Mouse (Mus musculus): Measurements from ENCODE around the gene Ahsa2.
A peak's percentile ranks its signal among the peaks of the same experiment; 100 is the strongest.
"Not testable (repeated sequence)": the region's sequence is repeated elsewhere in the genome, so short reads cannot be mapped to it uniquely, and the experiment has no call there.

The Ahsa2 gene

GRCm38 (mm10) chr11:23497718-23498509, at the start of gene Ahsa2:
TSS of gene Ahsa2 (minus strand) at chr11:23498030.
- DNase-seq: peak; percentile 98

GRCm38 (mm10) chr11:23537446-23537845, 39.6 kb upstream of the Ahsa2 start:
- DNase-seq: no peak

- no peak for DNase-seq
Measured at GRCm38 (mm10) chr11:23520473-23521205, 22.8 kb upstream of the Ahsa2 start, which contains the start of gene 1700093K21Rik. TSS of gene 1700093K21Rik (minus strand) at chr11:23521155.

- no peak for DNase-seq
Measured at GRCm38 (mm10) chr11:23518981-23519380, 21.2 kb upstream of the Ahsa2 start.

- DNase-seq: no peak
Measured at GRCm38 (mm10) chr11:23515315-23515714, 17.5 kb upstream of the Ahsa2 start.

- not testable (repeated sequence) for DNase-seq
Measured at GRCm38 (mm10) chr11:23514785-23515184, 17.0 kb upstream of the Ahsa2 start.

- DNase-seq: not testable (repeated sequence)
Measured at GRCm38 (mm10) chr11:23504801-23505200, 7.0 kb upstream of the Ahsa2 start.

GRCm38 (mm10) chr11:23498609-23499008, 779 bp upstream of the Ahsa2 start:
- no peak for DNase-seq

GRCm38 (mm10) chr11:23497335-23497717, 504 bp downstream of the Ahsa2 start:
- DNase-seq: peak; percentile 86

- DNase-seq: no peak
Measured at GRCm38 (mm10) chr11:23496661-23497060, 1.2 kb downstream of the Ahsa2 start.

- no peak for DNase-seq
Measured at GRCm38 (mm10) chr11:23495231-23495630, 2.6 kb downstream of the Ahsa2 start.

GRCm38 (mm10) chr11:23492048-23492790, 5.6 kb downstream of the Ahsa2 start:
- no peak for DNase-seq

- DNase-seq: no peak
Measured at GRCm38 (mm10) chr11:23489955-23490354, 7.9 kb downstream of the Ahsa2 start.

- DNase-seq: not testable (repeated sequence)
Measured at GRCm38 (mm10) chr11:23465862-23466261, 32.0 kb downstream of the Ahsa2 start.

Data from retina, postnatal 1 day (tissue).